Mouse (Mus musculus) spleen, postnatal 10 days (tissue): ENCODE measurements around the gene Ubr2.

Source experiments
- DNase-seq, 2 experiments: peaks; one replicate each; pipeline ENCODE4 v3.0.0; 2021 to 2022; ENCODE audit warnings: low spot score in 2 of 2

Ubr2 gene

DNA sequence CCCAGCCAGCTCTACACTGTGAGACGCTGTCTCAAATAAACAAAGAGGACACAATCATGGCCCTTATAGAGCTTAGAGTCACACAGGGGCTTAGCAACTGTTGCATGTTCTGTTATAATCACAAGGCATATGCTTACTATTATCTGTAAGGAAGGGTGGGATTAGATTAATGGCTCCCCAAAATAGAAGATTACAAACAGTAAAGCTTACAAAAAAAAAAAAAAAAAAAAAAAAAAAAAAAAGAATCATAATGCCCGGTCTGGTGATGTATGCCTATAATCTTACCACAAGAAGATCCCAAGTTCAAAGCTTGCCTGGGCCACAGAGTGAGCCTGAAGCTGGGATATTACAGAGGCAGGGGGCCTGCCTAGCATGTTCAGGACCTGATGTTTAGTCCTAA lies 130.0 kb downstream of the Ubr2 start:
- no peak for DNase-seq

GRCm38 (mm10) chr17:46879841-46880311 lies 130.5 kb downstream of the Ubr2 start:
- no peak for DNase-seq
